Mouse (Mus musculus) monocyte, adult 2 months (primary cell): ENCODE data around the gene Pilrb1.
A peak's percentile ranks its signal among the peaks of the same experiment; 100 is the strongest.

Experiments used
- DNase-seq, 2 experiments: peaks; one replicate each; pipeline ENCODE4 v3.0.0; 2022; ENCODE audit warnings: low spot score in 2 of 2, low read depth in 1 of 2

The Pilrb1 gene

GRCm38 (mm10) chr5:137830238-137830637, 27.7 kb downstream of the Pilrb1 start:
- no peak for DNase-seq

- peak; percentile 66 to 69 for DNase-seq
Observed at GRCm38 (mm10) chr5:137828694-137829093, 29.2 kb downstream of the Pilrb1 start.

- no peak for DNase-seq
Observed at GRCm38 (mm10) chr5:137826421-137826820, 31.5 kb downstream of the Pilrb1 start.

GRCm38 (mm10) chr5:137825971-137826370, 31.9 kb downstream of the Pilrb1 start:
- DNase-seq: no peak

- peak in 1 of 2 experiments; percentile 19 for DNase-seq
Observed at GRCm38 (mm10) chr5:137825030-137825429, 32.9 kb downstream of the Pilrb1 start.

- no peak for DNase-seq
Observed at GRCm38 (mm10) chr5:137823455-137824045, 34.4 kb downstream of the Pilrb1 start.

GRCm38 (mm10) chr5:137822602-137823001, 35.3 kb downstream of the Pilrb1 start:
- DNase-seq: no peak

- DNase-seq: no peak
Observed at GRCm38 (mm10) chr5:137822126-137822525, 35.8 kb downstream of the Pilrb1 start.

- DNase-seq: no peak
Observed at GRCm38 (mm10) chr5:137817466-137818222, 40.3 kb downstream of the Pilrb1 start.

GRCm38 (mm10) chr5:137808316-137808715, 49.6 kb downstream of the Pilrb1 start:
- no peak for DNase-seq

GRCm38 (mm10) chr5:137806158-137806557, 51.7 kb downstream of the Pilrb1 start:
- DNase-seq: no peak
